Mouse (Mus musculus) kidney, adult 18-20 months (tissue): Measurements from ENCODE around the gene Akap8.
A peak's percentile ranks its signal among the peaks of the same experiment; 100 is the strongest.

Source experiments
- DNase-seq: peaks from one replicate; pipeline ENCODE4 v3.0.0; 2021

Gene Akap8

DNA sequence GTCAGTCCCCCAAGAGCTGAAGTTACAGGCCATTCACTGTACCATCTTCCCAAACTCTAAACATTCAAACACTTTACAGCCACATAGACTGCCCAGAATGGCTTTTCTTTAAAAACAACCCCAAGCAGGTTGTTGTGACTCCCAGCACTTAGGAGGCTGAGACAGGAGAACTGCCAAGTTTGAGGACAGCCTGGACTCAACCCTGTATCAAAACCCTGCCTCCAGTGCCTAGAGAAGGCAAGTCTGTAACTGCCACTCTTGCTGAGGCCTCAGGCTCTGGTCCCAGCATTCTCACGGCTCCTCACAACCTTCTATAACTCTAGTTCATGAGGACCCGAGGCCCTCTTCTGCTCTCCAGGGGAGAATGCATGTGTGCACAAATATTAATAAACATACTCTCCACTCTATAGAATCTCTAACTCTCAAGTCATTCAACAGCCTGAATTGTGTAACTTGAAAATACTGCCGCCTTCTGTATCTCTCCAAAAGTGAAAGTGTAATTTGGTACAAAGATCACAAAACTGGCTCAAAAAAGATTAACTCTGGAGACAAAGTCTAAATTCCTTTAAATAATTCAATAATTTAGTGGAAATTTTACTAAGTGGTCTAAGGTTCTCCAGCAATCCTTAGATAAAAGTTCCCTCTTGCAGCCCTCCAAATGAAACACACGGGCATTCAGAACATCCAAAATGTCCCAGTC, 39.3 kb downstream of the Akap8 start:
- peak; percentile 15 for DNase-seq

DNA sequence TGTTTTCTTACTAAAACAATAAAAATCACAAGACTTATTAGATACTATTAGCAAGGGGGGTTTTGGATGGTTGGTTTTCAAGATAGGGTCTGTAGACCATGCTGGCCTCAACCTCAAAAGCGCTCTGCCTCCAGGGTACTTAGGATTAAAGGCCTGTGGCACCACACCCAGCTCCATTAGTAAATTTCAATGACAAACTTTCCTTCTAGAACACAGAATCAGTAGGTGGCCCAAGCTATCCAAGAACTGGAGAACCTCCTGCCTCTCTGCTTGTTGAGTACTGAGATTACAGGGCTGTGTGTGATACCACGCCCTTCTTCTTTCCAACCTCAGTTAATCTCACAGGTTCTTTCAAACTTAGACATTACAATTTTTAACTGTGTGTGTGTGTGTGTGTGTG, 39.9 kb downstream of the Akap8 start:
- DNase-seq = no peak

DNA sequence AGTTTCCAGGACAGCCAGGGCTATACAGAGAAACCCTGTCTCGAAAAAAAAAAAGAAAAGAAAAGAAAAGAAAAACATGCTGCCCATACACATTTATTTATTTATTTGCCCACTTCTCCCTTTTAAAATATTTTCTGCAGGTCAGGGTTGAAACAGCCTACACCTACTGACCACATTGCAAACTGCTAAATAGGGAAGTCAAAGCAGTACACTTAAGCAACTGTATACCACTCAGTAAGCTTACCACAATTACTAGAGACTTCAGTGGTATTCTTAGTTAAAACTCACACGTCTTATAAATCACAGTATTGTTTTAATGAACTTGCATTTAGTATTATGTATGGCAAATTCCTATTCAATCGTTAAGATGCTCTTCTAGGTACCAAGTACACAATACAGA, 40.5 kb downstream of the Akap8 start:
- DNase-seq = no peak

DNA sequence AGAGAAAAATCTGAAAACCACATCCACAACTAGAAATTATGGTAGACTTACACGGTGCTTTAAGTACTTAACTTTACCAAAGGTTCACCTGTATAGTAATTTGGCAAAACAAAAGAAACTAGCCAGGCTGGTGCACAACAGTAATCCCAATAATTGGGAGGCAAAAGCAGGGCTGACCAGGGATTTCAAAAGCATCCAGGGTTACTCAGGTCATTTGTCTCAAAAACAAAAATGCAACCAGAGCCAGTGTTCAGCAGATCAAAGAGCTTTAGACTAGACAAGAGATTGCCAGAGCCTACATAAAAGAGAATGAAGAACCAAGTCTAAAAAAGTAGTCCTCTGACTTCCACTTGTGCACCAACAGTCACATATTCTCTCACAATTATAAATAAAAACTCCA, 43.8 kb downstream of the Akap8 start:
- DNase-seq = no peak

DNA sequence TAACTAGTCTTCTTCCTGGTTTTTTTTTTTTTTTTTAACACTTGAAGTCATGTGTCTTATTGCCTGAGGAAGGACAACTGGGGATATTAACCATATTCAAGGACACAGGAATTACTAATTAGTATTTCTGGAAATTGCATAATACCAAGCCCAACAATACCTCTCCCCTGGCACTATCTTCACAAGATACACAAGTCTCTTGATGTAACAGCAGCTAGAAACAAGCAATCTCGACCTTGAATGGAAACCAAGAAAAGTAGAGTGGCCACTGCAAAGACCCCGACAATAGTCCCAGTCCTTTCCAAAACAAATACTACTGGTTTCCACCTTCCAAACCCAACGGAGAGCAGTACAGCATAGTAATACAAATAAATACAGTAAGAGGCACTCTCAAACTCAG, 45.5 kb downstream of the Akap8 start:
- no peak for DNase-seq

DNA sequence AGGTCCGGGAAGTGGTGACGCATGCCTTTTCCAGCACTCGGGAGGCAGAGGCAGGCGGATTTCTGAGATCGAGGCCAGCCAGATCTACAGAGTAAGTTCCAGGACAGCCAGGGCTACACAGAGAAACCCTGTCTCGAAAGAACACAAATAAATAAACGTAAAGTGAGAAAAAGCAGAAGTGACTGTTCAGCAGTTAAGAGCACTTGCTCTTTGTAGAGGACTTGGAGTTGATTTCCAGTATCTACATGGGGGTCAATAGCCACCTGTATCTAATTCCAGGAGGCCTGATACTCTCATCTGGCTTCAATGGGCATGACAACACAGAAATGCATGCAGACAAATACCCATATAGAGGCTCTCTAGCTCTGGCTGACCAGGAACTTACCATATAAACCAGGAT, 51.9 kb downstream of the Akap8 start:
- DNase-seq = no peak

DNA sequence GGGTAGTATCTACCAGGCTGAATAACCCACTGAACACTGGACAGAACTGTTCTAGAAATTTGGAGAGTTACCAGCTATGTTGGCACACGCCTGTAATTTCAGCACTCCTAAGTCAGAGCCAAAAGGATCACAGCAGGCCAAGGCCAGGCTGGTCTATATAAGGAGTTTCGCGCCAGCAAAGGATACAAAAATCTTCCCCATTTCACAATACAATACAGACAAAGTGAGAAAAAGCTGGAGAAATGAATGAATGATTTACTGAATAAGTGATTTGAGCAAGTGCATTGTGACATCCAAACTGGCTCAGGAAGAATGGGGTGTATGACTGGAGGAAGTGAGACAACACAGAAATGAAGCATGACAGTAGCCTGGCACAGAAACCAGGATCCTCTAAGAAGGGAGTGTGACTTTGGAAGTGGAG, 52.5 kb downstream of the Akap8 start:
- no peak for DNase-seq

DNA sequence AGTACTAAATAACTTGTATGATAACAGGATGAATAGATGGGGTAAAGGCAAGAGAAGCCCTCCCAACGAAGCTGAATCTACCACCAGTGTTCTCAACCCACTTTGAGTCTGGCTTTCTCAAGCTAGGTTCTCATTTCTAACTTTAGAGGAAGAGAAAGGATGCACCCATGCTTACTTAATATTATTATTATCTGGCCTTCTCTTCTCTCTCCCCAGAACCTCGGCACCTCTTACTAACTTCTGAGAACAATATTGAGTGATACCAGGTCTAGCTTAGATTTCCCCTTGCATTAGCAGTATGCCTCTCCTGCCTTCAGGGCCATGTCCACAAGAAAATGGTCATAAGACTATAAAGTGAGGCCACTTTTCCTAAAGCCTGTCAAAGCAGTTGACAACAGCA, 52.9 kb downstream of the Akap8 start:
- no peak for DNase-seq

DNA sequence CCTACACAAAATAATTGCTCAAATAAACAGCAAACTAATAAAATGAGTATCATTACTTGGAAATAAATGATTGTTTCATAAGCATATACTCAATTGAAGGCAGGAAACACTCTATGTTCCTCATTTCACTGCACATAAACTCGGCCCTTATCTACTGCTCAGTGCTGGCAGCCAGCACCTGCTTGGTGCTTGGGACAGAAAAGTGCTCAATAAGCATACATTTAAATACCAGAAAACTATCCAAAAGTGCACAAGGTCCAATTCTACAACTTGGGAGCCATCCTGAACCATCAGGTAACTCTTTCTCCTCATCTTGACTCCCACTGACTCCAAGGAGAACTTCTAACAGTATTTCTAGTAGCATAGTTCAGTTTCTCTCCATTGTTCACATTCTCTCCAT, 53.4 kb downstream of the Akap8 start:
- DNase-seq = no peak

DNA sequence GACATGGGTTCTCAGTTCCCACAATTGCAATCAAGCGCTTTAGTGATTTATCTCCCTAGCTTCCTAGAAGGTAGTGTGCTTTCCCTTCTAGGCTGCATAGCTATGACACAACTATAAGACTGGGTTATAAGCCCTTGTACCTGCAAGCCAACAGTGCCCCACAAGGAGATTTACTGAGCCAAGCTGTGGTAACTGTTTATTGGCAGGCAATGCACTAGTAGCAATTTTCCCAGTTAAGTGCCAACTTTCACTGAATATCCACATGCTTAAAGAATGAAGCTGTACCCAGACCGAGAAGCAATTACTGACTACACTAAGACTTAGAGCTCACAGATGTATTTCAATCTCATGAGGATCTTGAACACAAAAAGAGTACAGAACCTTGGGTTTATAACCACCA, 57.4 kb downstream of the Akap8 start:
- no peak for DNase-seq

DNA sequence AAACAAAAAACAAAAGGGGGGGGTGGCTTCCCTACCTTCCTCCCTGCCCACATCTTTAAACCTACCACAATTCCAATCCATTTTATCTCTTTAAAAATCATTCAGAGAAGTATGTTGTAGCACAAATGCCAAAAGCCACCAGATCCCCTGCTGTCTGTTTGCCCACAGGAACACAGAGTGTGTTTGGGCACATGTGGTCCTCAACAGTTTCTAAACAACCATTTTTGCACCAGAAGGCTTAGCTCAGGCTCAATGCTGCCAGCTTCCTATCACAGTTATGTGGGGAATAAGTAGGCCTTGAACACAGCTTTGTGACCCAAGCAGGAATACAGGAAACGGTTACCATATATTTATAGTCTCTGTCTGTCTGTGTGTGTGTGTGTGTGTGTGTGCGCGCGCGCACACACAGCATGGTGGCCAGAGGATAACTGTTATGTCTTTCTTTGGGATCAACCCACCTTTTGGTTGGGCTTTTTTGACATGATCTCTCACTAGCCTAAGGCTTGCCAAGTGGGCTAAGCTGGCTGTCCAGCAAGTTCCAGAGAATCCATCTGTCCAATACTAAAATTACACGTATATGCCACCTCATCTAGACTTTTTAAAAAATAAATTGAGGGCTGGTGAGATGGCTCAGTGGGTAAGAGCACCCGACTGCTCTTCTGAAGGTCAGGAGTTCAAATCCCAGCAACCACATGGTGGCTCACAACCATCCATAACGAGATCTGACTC, 58.0 kb downstream of the Akap8 start:
- no peak for DNase-seq

DNA sequence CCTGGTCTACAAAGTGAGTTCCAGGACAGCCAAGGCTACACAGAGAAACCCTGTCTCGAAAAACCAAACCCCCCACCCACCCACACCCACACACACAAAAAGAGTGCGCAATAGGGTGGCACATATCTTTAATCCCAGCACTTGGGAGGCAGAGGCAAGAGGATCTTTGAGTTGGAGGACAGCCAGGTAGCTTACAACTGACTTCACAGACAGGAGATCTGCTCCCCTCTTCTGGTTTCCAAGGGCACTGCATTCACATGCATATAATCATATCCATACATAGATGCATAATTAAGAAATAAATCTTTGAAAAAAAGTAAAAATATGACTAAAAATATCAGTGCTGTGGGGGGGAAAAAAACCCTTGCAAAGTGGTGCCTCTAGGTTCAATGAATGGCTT, 62.2 kb downstream of the Akap8 start:
- DNase-seq = no peak

DNA sequence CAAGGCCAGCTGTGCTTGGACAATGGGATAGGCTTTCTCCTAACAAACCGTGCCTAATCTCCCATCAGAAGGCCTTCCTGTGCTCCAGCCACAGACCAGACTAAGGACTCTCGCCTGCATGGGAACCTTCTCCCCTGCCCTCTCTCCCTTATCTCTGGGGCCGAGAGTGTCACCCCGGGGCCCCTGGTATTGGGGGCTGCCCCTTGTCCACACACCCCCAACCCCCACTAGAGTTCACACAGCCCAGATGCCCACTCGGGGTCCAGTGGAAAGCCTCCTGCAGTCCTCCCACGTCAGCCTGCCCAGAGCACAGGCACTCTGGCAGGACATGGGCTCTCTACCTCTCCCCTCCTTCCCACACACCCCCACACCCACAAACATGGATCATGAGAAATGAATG, 63.1 kb downstream of the Akap8 start:
- no peak for DNase-seq

DNA sequence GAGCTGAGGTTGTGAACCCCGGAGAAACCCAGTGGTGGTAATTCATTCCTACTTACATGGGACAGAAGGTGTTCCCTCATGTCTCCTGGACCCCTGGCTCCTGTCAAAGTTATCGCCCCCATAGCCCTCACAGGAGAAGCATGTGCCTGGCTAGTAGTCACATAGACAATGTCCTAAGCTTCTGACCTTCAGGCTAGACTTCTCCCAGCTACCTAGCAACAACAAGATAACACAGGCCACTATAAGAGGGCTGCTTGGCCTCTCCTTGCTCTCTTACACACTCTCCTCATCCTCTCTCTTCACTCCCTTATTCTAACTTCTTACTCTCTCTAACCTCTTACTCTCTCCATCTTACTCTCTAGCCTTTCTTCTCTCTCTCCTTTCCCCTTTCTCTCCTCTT, 63.6 kb downstream of the Akap8 start:
- DNase-seq = no peak

DNA sequence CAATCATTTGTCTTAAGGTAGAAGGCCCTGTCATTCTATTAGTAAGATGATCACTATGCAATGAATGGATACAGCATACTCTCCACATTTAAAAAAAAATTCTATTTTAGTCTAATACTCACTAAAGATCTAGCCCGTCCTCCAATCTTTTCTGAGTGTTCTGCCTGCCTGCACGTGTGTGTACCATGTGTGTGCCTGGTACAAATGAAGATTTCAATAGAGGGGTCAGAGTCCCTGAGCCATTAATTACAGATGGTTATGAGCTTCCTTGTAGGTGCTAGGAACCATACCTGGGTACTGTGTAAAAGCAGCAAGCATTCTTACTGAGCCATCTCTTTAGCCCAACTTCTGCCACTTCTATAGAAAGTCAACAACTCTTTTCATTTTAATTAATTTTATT, 64.1 kb downstream of the Akap8 start:
- DNase-seq = no peak
